Mouse (Mus musculus): Measurements from ENCODE around the gene Rpl21. TPM values are rescaled to one million over a fixed set of nuclear protein-coding genes. Genes with fewer than 3 reads are reported as not detected.

Gene Rpl21
- 22.7 and 48.0 TPM in 2 replicates for polyA plus RNA-seq (2012; ENCODE audit: low replicate concordance)

DNA sequence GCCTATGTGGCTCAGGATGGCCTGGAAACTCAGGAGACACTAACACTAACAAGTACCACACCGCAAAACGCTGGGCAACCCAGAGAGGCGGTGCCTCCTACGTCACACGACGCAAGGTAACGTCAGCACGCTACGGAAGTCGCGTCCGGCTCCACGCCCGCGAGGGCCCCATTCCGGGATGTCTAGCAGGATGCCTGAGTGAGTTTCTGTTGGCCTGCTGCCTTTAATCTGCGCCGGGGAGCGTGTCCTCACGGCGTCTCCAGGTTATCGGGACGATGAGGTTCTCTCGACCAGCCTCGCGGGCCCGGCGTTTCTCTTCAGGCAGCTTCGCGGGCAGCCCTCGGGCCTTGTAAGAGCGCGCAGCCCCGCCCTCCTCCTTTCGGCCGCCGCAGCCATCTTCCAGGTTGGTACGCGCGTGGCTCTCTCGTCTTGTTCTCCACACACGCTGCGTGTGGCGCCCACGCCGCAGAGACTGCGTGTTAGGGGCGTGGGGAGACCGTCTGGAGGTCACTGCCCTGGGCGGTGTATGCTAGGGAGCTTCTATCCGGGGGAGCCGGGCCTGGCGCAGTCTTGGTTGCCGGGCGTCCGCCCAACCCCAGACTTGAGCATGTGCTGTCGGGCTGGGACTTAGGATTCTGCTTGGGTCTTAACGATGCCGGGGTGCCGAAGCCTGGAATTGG lies at the start of gene Rpl21:
TSS of gene Rpl21 (plus strand) at position 122 of the 680 bp plus-strand sequence.

DNA sequence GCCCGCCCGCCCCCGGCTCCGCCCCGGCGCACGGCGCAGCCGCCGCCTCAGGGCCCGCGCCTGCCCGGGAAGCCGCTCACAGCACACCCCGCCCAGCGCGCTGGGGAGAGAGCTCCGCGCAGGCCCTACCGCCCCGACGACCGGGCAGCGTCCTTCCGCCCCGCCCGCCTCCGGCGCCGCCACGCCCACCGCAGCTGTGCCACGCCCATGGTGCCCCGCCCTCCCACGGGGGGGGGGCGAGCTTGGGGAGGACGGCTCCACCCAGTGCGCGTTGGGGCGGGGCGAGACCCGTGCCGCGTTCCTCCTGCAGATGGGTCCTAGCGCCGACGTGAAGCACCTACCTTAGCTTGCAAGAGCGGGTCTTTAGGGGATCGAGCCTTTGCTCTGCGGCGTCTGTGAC lies 37.8 kb upstream of the Rpl21 start, which contains the start of gene Usp12:
TSS of gene Usp12 (minus strand) at position 154 of the 400 bp plus-strand sequence.

DNA sequence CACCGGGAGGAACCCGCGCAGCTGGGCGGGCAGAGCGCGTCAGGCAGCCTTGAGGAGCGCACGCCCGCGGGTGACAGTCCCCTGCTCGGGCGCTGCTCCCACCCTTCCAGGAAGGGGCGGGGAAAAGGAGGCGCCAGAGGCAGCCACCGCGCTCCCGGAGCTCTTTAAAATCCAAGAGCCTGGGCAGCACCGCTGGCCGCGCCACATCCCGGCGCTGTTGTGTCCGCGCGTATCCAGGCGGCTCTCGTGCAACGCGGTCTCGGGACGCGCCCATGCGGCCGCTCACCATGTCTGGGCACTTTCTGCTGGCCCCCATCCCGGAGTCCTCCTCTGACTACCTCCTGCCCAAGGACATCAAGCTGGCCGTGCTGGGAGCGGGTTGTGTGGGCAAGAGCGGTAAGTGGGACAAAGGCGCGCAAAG lies 12.3 kb downstream of the Rpl21 start, which contains the start of gene Rasl11a:
TSS of gene Rasl11a (plus strand) at position 127 of the 421 bp plus-strand sequence.

Other genes with a start within 250 kb of the Rpl21 start
- not detected in 2 replicates for gene Gpr12, start 247.7 kb upstream of the Rpl21 start, polyA plus RNA-seq (2012; ENCODE audit: low replicate concordance)
- gene Usp12, start 37.9 kb upstream of the Rpl21 start, polyA plus RNA-seq (2012; ENCODE audit: low replicate concordance) = 10.2 and 21.0 TPM in 2 replicates
- 1.1 and 1.4 TPM in 2 replicates for gene Rasl11a, start 12.2 kb downstream of the Rpl21 start, polyA plus RNA-seq (2012; ENCODE audit: low replicate concordance)
- gene Gtf3a, start 115.8 kb downstream of the Rpl21 start, polyA plus RNA-seq (2012; ENCODE audit: low replicate concordance) = 41.3 and 76.0 TPM in 2 replicates
- gene Mtif3, start 130.9 kb downstream of the Rpl21 start, polyA plus RNA-seq (2012; ENCODE audit: low replicate concordance) = 5.4 and 12.6 TPM in 2 replicates
- gene Lnx2, start 243.7 kb downstream of the Rpl21 start, polyA plus RNA-seq (2012; ENCODE audit: low replicate concordance) = 31.1 and 31.6 TPM in 2 replicates
- gene Polr1d, start 244.2 kb downstream of the Rpl21 start, polyA plus RNA-seq (2012; ENCODE audit: low replicate concordance) = 45.4 and 47.9 TPM in 2 replicates